Mouse (Mus musculus): ENCODE measurements around the gene Txnrd3.

The Txnrd3 gene

DNA sequence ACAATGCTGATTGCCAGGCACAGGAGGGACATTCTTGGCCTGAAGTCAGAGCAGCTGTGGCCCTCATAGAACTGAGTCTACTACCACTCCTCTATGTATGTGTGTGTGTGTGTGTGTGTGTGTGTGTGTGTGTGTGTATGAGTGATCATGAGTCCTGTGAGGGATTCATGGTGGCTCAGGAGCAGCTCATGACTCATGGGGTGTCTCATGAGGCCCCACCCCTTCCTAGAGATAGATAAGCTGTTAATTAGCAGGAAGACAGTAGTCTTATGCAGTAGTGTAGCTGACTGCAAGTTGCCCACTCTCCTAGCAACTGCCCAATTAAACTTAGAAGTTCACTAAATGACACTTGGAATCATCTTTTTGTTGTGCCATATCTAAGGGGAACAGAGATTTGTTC, 8.0 kb downstream of the Txnrd3 start:
- DNase-seq (ENCODE audit: low read depth in 2 of 2, low spot score in 2 of 2), result no peak

DNA sequence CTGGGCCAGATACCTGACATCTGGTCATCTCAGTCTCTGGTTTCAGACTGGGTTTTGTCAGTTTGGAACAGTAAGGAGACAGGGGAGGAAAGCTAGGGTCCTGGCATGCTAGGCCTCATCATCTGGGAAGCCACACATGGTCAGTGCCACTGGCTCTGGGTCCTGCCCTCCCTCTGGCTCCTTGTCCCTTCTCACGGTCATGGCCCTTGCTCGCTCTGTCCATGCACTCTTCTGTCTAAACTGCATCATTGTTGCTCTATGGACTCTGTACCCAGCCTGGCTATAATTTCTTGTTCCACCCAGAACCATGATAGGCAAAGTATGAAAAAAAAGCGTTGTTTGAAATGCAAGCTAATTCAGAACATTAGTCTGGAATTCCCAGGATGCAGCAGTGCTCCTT, 11.2 kb downstream of the Txnrd3 start:
- no peak for DNase-seq (ENCODE audit: low read depth in 2 of 2, low spot score in 2 of 2)

DNA sequence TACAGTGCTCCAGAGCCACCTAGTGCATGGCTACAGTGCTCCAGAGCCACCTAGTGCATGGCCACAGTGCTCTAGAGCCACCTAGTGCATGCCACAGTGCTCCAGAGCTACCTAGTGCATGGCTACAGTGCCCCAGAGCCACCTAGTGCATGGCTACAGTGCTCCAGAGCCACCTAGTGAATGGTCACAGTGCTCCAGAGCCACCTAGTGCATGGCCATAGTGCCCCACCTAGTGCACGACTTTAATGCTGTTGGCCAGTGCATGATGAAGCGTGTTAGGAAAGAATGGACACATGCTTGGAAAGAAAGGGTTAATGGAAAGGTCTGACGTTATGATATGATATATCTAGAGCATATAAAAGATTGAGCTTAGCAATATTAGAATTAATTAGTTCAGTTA, 14.6 kb downstream of the Txnrd3 start:
- no peak for DNase-seq (ENCODE audit: low read depth in 2 of 2, low spot score in 2 of 2)

DNA sequence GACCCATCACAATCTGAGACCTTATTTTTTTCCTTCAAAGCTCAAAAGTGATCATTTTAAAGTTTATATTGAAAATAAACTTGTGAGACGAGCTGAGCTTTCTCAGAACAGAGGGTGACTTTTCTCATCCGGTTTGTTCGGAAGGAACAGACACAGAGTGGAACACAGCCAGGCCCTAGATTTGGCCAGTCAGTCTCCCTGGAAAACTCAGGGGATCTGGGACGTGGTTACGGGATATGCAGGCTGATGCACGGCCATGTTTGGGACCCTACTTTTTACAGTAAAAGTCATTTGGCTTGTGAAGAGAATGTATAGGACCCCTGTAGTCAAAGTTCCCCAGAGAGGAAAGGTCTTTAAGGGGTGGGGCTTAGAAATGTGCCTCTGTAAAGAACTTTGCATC, 15.1 kb downstream of the Txnrd3 start:
- DNase-seq (ENCODE audit: low read depth in 2 of 2, low spot score in 2 of 2), result no peak

DNA sequence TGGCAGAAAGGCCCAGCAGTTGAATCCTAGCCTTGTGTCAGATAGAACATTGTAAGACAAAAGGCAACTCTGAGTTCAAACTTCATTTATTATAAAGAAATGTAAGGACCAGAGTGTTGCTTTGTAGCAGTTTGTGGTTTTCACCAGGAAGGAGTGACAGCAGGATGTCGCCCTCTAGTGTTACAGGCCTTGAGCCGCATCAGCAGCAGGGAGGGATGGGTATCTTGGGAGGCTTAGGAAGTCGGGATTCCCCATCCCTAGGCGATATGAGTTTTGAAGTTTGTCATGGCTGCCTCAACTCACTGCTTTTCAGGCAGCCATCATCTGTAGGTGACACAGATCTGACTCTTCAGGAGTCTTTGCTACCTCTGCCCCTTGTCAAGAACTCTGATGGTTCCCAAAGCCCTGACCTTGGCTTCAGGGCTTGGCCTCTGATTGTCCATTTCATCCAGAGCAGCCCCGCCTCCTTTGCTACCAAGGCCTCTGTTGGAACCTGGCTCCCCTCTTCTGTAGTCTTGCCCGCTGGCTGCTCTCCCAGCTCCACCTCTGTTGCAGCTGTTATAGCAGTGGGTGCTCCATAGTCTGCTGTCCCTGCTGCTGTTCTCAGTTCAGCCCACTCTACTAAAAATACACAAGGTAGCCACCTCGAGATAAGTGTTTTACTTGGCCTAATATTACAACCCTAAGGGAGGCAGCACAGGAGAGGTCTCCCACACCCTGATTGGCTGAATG, 16.1 kb downstream of the Txnrd3 start:
- DNase-seq (ENCODE audit: low read depth in 2 of 2, low spot score in 2 of 2), result no peak

DNA sequence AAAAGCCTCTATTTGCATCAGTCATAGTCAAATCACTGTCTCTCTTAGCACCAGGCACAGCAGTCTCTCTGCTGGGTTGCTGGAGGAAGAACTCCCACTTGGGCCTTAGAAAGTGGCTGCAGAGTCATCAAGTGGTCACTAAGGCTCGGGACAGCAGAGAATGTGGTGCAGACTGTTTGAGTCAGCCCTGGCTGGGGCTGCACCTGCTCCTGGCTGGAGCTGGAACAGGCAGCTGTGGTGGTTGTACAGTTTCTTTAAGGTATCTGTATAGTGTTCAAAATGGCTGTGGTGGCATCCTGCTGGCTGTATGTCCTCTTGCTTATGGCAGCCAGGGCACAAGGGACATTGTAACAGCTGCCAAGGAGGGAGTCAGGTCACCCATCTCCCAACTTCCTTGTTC, 16.7 kb downstream of the Txnrd3 start:
- DNase-seq (ENCODE audit: low read depth in 2 of 2, low spot score in 2 of 2), result no peak

DNA sequence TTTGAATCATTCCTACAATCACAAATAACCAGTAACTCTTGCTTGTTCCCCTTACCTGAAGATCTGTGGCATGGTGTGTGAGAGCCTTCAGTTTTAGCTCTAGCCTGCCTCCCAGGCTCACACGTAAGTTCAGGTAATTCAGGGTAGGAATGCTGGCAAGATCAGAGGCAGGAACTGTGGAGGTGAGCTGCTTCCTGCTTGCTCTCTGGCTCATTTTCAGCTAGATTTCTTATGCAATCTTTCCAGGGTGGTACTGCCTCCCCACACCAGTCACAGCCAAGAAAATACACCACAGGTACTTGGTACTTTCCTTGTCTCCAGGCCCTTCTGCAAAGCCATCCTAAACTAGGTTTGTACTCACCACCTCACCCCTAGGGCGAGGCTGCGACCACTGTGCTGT, 18.7 kb downstream of the Txnrd3 start:
- no peak for DNase-seq (ENCODE audit: low read depth in 2 of 2, low spot score in 2 of 2)

DNA sequence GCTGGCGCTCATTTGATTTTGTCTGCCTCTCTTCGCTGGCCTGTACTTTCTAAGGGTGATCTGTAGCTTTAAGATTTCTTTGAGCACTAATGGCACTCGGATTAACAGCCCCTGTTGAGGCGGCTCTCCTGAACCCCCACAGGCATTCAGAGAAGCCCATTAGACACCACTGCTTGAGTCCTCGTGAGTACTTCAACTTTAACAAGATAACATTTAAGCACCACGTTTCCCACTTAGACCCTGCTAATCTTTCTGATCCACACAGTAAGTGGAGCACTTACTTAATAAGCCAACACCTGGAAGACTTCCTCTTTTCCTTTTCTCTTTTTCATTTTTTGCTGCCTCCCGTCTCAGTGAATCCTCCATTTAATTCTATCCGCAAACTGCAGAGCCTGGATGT, 21.4 kb downstream of the Txnrd3 start:
- no peak for DNase-seq (ENCODE audit: low read depth in 2 of 2, low spot score in 2 of 2)

DNA sequence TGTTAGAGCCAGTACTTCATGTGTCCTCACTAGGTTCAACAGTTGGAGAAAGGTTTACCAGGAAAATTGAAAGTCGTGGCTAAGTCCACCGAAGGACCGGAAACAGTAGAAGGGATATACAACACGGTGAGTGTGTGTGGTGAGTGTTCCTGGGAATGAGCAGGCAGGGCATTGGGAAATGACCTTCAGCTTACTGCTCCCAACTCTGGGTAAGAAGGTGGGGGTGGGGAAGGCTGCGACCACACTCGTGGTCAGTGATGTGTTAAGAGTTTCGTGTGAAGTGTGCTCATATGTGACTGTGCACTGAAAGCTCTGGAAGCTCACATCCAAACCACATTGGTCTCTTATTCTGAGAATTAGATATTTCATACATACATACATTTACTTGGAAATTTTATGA, 21.9 kb downstream of the Txnrd3 start:
- no peak for DNase-seq (ENCODE audit: low read depth in 2 of 2, low spot score in 2 of 2)

DNA sequence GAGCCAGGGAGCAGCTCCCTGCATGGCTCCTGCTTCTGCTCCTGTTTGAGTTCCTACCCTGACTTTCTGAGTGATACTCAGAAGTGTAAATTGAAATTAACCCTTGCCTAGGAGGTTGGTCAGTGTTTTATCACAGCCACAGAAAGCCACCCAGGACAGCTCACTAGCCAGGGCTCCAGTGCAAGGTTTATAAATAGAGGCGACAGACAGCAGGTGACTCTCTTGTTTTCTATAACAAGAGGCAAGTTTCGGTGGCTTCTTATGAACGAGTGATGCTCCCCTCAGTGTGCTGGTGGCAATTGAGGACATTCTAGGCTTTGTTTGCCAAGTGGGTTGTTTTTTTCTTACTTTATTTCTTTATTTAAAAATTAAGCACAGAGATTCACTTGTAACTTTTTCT, 23.2 kb downstream of the Txnrd3 start:
- no peak for DNase-seq (ENCODE audit: low read depth in 2 of 2, low spot score in 2 of 2)

DNA sequence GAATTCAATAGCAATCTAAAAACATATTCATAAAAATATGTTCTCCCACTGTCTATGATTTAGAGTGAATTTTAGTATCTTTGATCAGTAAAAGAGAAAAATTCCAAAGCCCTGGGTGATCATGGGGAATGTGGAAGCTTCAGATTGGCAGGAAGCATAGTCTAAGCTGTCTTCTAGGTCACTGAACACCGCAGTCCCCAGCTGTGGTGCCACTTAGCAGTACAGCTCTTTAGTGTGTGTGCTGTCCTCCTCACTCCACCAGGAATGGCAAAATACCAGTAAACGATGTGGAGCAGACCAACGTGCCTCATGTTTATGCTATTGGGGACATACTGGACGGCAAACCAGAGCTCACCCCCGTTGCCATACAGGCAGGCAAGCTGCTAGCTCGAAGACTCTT, 25.8 kb downstream of the Txnrd3 start:
- no peak for DNase-seq (ENCODE audit: low read depth in 2 of 2, low spot score in 2 of 2)

DNA sequence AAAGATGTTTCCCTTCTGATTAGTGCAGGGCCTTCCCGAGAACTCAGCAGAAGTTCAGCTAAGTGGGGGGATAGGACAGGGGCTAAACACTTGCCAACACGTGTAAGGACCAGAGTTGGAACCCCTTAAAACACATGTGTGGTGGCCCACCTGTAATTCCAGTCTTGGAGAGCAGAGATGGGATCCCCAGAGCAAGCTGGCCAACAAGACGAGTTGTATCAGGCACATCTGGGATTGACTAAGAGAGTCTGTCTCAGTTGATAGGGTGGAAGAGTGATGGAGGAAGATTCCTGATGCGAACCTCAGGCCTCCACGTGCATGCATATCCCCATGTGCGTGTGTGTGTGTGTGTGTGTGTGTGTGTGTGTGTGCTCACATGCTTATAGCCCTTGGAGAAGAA, 27.6 kb downstream of the Txnrd3 start:
- no peak for DNase-seq (ENCODE audit: low read depth in 2 of 2, low spot score in 2 of 2)

DNA sequence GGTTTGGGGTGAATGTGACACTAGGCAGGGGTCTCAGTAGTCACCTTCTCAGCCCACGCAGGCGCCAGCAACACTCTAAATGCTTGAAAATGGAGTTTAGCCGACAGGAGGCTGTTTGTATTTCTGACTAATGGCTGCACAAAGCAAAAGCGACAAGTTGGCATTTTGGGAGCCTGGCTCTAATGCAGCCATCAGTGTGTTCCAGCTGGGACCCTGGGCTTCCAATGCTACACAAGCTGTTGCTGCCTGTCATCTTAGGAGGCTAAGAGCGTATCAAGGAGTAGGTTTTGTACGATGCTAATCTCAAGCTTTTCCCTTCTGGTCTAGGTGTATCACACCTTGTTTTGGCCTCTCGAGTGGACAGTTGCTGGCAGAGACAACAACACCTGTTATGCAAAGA, 28.9 kb downstream of the Txnrd3 start:
- DNase-seq (ENCODE audit: low read depth in 2 of 2, low spot score in 2 of 2), result no peak

DNA sequence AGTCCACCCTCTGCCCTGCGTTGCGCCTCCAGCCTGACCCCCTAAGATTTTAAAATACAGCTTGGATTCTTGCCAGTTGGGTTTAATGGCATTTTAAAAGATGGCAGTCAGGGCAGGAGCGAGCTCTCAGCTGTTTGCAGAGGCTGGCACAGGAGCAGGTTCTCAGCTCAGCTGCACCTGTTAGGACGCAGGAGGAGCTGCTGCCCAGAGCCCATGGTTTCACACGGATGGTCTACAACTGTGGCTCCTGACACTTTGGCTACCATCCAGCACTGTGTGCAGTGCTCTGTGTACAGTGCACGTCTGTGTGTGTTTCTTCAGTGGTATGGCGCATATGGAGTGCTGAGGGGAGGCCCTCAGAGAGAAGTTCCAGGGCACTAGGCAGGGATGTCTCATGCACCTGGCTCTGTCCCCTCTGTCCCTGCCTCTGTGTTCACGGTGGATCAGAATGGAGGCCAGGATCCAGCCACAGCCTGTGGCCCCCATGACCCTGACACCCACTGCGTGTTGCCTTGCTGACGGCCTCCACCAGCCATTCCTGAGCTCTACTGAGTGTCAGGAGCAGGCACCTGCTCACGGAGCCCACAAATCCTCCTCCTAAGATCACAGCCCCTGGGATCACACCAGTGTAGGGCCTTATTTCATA, 29.5 kb downstream of the Txnrd3 start:
- DNase-seq (ENCODE audit: low read depth in 2 of 2, low spot score in 2 of 2), result no peak

DNA sequence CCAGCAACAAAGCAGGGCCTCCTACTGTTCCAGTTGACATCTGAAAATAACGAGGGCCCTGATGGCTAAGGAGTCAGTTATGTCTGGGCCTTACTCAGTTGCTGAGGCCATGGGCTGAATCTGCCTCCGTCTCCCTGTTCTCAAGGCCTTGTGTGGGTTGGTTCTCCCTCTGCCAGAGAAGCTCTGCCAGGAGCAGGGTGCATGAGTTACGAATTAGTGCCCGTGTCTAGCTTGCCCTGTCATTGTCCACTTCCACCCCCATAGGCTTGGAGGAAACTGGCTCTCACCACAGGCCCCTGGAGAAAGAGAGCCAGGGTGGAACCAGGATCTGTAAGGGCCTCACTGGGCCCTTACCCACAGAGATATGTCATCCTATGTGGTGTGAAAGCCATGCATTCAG, 34.7 kb downstream of the Txnrd3 start:
- DNase-seq (ENCODE audit: low read depth in 2 of 2, low spot score in 2 of 2), result no peak

DNA sequence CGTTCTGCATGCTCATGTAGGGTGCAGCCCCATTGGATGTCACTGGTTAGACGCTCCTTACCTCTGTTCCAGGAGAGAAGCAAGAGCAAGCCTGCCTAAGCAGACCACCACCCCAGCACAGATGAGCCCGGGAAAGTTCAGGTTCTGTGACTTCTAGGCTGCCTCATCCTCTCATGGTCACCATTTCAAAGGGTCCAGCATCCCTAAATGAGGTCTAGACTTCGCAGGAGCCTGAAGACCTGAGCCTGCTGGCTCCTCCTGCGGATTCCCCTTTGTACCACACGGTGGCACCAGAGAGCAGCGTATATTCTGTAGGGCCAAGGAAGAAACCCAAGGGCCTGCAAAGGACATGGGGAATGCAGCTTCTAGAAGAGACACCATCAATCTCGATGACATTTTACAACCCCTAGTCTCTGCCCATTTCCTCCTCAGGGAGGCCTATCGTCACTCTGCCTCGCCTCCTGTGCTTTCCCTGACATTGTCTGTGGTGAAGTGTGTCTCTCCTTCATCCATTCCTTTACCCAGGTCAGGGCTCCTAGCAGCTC, 35.6 kb downstream of the Txnrd3 start:
- DNase-seq (ENCODE audit: low read depth in 2 of 2, low spot score in 2 of 2), result peak; percentile 21 to 37

DNA sequence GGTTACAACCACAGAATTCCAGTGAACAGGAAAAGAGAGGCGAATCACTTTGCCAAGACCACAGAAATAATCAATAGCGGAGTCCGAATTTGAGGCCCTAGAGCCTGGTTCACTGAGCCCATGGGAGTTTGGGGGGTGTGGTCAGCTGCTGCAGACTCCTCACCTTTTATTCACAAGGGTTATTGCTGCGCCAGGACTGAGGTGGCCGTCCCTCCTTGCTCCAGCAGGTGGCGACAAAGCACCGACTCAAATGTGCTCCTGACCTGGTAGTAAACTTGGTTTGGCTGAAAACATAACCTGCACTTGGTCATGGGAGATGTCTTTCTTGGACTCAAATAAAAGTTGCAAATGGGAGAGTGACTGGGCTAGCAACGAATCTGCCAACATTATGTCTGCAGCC, 36.4 kb downstream of the Txnrd3 start:
- DNase-seq (ENCODE audit: low read depth in 2 of 2, low spot score in 2 of 2), result peak; percentile 29 to 56

DNA sequence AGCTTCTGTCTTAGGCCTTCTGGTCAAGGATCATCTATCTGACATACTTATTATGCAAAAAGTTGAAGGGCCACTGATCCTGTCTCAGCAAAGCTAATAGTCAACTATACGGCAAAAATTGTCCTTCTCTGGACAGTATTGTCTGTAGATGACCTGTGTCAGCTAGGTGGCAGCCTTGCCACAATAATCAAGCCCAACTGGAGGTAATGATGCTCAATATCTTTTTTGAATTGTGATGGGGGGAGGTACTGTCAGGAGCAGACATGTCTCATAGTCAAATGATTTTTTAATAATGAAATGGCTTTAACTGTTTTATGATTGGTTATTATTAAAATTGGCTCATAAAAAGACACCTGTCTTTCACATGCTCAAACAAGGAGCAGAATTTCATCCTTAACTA, 40.4 kb downstream of the Txnrd3 start:
- no peak for DNase-seq (ENCODE audit: low read depth in 2 of 2, low spot score in 2 of 2)

DNA sequence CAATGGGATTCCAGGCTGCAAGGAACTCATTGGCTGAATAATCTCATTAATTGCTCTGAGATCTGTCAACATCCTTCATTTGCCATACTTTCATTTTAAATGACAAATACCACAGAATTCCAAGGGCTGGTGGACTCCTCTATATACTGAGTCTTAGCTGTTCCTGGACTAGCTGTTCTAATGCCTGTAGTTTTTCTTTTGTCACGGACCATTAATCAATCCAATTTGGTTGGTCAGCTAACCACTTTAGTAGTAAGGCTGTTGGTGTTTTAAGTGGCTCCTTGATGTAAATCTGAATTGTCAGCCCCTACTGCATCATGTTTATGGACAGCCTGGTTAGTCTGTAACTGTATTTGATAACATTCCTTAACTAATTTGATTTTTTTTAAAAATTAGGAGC, 43.3 kb downstream of the Txnrd3 start:
- DNase-seq (ENCODE audit: low read depth in 2 of 2, low spot score in 2 of 2), result no peak

DNA sequence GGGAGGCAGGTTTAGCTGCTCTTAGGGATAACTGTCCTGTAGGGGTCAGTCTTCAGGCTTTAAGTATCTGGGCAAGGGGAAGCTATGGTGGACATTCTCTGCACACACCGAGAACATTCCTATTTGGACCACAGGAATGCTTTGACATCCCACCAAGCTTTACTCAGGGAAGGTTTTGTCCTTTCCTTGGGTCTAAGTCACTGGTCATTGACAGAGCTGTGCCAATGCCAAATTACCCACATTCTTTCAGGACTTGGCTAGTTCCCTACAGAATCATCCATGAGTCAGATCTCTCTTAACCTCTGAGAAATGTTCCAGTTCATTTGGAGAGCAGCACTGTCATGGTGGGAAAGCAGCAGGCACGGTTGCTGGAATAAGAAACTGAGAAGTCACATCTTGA, 62.8 kb downstream of the Txnrd3 start:
- DNase-seq (ENCODE audit: low read depth in 2 of 2, low spot score in 2 of 2), result no peak

DNA sequence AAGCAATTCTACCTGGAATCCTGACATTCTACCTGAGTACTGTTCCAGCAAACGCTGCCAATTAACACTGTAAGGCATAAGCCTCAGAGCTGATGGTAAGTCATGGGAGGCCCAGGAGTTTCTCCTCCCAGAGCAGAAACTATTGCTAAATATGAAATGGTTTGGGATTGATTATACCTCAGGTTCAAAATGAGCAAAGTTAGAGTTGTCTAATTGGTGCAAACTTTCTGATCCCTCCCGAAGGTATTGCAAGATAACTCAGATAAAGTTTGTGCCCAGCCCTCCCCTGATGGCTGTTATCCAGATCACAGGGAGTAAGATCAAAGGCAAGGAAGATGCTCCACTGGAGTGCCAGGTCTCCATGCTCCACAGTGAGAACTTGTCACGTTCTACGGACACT, 63.5 kb downstream of the Txnrd3 start, which contains the start of gene Vmn1r40:
Vmn1r40 (plus strand) TSS at position 301 of the 400 bp plus-strand sequence.
- DNase-seq (ENCODE audit: low read depth in 2 of 2, low spot score in 2 of 2), result no peak

DNA sequence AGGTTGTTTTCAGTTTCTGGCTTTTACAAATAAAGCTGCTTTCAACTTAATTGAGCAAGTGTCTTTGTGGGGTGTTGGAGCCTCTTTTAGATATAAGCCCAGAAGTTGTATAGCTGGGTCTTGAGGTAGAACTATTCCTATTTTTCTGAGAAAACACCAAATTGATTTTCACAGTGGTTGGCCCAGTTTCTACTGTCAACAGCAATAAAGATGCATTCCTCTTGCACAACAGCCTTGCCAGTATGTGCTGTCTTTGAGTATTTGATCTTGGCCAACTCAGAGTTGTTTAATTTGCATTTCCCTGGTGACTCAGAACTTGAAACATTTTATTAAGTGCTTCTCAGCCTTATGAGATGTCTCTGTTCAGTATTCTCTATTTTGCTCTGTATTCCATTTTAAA, 74.3 kb downstream of the Txnrd3 start:
- no peak for DNase-seq (ENCODE audit: low read depth in 2 of 2, low spot score in 2 of 2)
